Mouse (Mus musculus) hindbrain, embryonic 14.5 days (tissue): Measurements from ENCODE around the gene Ifitm10. TPM values are rescaled to one million over a fixed set of nuclear protein-coding genes. Genes with fewer than 3 reads are reported as not detected.

Source experiments
- ATAC-seq: fragments of 200-750 bp; cut with Nextera tagmentation; 2 replicates; pipeline ENCODE4 v1.8.0; 2017; ENCODE audit warnings: moderate number of reproducible peaks, mild to moderate bottlenecking, moderate TSS enrichment, moderate library complexity; ENCODE audit not compliant: low FRiP score
- DNase-seq: peaks from one replicate; pipeline ENCODE4 v3.0.0-alpha.2; 2015; ENCODE audit warnings: low spot score
- H3K27ac ChIP-seq: fragments of 300-500 bp; sonication (generic); 2 replicates; pipeline ENCODE4 v1.5.1; 2014; ENCODE audit warnings: mild to moderate bottlenecking, moderate library complexity
- H3K27me3 ChIP-seq: fragments of 300-500 bp; sonication (generic); 2 replicates; pipeline ENCODE4 v1.6.1; 2014; ENCODE audit warnings: mild to moderate bottlenecking, low read length, mixed read lengths; ENCODE audit not compliant: control insufficient read depth, insufficient read depth
- H3K36me3 ChIP-seq: fragments of 300-500 bp; sonication (generic); replicated peaks from 2 replicates; pipeline ENCODE4 v1.6.1; 2014; ENCODE audit not compliant: control insufficient read depth, insufficient read depth
- H3K4me1 ChIP-seq: fragments of 300-500 bp; sonication (generic); replicated peaks from 2 replicates; pipeline ENCODE4 v1.6.1; 2014; ENCODE audit warnings: antibody characterized with exemption, low read length, mixed read lengths; ENCODE audit not compliant: control insufficient read depth, insufficient read depth
- H3K4me2 ChIP-seq: fragments of 300-500 bp; sonication (generic); replicated peaks from 2 replicates; pipeline ENCODE4 v1.6.1; 2014; ENCODE audit warnings: mild to moderate bottlenecking, moderate library complexity
- H3K4me3 ChIP-seq: fragments of 300-500 bp; sonication (generic); replicated peaks from 2 replicates; pipeline ENCODE4 v1.5.1; 2014; ENCODE audit warnings: mild to moderate bottlenecking, low read length
- H3K9ac ChIP-seq: fragments of 300-500 bp; sonication (generic); 2 replicates; pipeline ENCODE4 v1.6.1; 2014
- H3K9me3 ChIP-seq: fragments of 300-500 bp; sonication (generic); 2 replicates; pipeline ENCODE4 v1.6.1; 2016; ENCODE audit warnings: low read length; ENCODE audit not compliant: control insufficient read depth
- WGBS: fragments of 180-500 bp; shearing (Covaris S2); extraction: QIAGEN DNeasy Blood & Tissue Kit; methylation state at CpG from one replicate; pipeline ENCODE4 v1.1.7; 2014; 5-methylcytosine and 5-hydroxymethylcytosine counted together
- polyA plus RNA-seq: library from polyadenylated mRNA; unstranded; fragments of >200 nt; fragmentation: Nextera tagmentation; extraction: Ambion mirVana; gene quantifications from 2 replicates; pipeline ENCODE4 v1.2.1, GENCODE M21; 2014

The Ifitm10 gene
- polyA plus RNA-seq, 1 experiment from 2014 or later, result 7.3 TPM

DNA sequence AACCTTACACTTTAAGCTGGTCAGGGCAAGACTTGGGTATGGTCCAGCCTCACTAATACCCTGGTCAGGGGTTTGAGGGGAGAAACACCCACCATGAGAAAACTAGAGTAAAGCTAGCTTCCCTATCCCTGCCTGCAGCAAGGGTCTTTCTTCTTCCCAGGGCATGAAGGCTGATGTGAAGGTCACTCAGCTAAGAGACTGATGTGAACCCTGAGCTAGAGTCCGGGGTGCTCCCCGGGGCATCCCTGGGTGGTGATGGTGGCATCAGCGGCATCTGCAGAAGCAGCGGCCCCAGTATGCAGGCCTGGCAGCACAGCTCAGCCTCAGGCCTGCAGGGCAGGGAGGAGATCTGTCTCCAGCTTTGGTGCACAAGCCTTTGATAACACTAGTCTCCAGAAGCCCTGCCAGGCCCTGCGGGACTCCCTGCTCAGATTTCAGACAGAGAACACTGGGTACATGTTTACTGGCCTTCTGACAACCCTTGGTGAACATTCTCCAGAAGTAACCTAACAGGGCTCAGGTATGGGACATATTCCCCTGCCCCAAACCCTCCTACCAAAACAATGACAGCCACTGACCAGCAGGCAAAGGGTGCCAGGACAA is 961 bp upstream of the Ifitm10 start:
- WGBS, result 91% methylated on average over 5 of the region's 5 CpGs
- no peak for DNase-seq
- Histone ChIP-seq H3K9me3 (no peaks in the 10 kb centered on the region), H3K36me3 (peaks cover 45% of the 10 kb centered on the region), H3K9ac (no peak overlapping the region), H3K27me3 (peaks cover 35% of the 10 kb centered on the region), H3K4me3 (no peak overlapping the region), H3K4me1 (peaks cover 11% of the 10 kb centered on the region), H3K27ac (no peak overlapping the region), H3K4me2 (no peak overlapping the region)
- ATAC-seq, result no peak

DNA sequence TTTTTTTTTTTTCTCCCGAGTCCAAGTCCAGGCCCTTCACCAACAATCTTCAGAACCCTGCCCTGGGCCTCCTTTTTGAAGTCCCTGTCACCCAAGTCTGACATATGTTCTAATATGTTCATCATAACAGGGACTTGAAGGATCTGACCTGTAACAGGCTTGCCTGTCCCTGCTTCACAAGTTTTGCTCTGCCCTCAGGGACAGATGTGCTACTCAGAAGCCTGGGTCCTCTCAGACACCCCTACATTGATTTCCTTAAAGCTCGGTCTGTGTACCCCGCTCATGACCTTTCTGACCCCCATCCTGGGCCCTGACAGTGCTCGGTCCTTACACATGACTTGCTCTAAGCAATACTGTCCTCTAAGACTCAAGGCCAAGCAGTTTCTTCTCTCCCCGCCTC is 514 bp downstream of the Ifitm10 start:
- no peak overlapping the region for H3K9ac ChIP-seq
- WGBS, result 78% methylated on average over 5 of the region's 5 CpGs
- H3K27me3 ChIP-seq, result peaks cover 35% of the 10 kb centered on the region
- H3K4me1 ChIP-seq, result peaks cover 11% of the 10 kb centered on the region
- H3K9me3 ChIP-seq, result no peaks in the 10 kb centered on the region
- H3K27ac ChIP-seq, result no peak overlapping the region
- DNase-seq, result no peak
- H3K4me3 ChIP-seq, result no peak overlapping the region
- H3K4me2 ChIP-seq, result no peak overlapping the region
- peaks cover 30% of the 10 kb centered on the region for H3K36me3 ChIP-seq
- no peak for ATAC-seq

DNA sequence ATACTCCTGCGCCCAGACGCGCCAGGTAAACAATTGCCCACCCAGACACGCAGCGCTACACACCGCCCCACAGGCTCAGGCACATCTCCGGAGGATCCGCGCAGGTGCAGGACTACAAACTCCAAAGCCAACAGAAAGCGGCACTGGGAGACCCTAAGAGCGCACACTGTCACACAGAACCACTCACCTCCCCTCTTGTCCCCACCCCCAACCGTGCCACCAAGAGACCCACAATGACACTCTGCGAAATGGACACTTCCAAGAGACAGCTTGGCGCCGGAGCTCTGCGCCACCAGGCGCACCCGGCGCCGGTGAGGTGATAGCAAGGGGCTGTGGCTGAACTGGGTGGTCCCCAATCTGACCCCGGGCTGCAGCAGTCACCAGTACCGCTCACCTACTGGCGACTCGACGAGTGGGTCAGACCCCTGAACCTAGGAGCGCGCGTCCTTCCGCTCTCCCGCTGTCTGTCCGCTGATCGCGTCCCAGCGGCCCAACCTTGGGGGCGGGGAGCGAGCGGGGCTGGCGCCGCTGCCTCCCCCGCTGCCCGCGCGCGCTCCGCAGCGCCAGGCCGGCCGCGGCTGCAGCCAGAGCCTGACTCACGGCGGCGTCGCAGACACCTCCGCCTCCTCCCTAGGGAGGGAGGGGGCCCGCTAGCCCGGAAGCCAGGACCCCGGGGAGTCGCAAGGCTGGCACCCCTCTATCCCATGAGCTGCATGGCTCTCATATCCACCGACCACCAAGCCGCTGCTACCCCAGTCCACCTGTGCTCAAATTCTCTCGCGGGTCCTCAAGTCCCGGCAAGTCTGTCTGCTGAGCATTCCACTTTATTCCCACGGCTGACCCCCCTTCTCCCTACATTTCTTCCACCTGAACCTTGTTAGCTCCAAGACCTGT is 1.5 kb downstream of the Ifitm10 start:
- DNase-seq (no peak), ATAC-seq (peak; percentile 43; the same call in 1 of the 2 replicates)
- WGBS, result 3% methylated on average over 60 of the region's 64 CpGs

DNA sequence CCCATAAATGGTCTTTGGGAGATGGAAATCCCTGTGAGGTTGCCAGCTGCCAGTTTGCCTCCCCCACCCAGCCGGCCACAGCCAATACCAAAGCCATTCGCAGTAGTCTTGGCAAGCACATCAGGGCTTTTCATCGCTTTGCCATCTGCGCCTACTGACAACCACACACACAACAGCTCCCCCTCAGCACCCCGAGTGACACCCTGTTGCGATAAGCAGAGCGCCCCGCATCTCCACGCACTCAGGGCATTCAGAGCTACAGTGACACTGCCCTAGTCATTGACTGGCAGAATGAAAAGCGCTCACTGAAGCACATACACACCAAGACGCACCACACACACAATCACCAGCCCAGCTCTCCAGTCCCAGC is 2.2 kb downstream of the Ifitm10 start:
- Histone ChIP-seq H3K4me2 (peak overlapping the region; percentile 68), H3K9me3 (no peaks in the 10 kb centered on the region), H3K4me3 (peak overlapping the region; percentile 45), H3K36me3 (peaks cover 14% of the 10 kb centered on the region), H3K27me3 (peaks cover 35% of the 10 kb centered on the region), H3K9ac (peak overlapping the region; percentile 44), H3K27ac (no peak overlapping the region), H3K4me1 (peaks cover 11% of the 10 kb centered on the region)
- no peak for ATAC-seq
- no peak for DNase-seq
- WGBS, result 29% methylated on average over 11 of the region's 11 CpGs

More for the DNA sequence above, 1.5 kb downstream of the Ifitm10 start:
- H3K4me3 ChIP-seq, result peak overlapping the region; percentile 45
- peak overlapping the region; percentile 44 for H3K9ac ChIP-seq
- H3K27me3 ChIP-seq, result peaks cover 35% of the 10 kb centered on the region
- H3K9me3 ChIP-seq, result no peaks in the 10 kb centered on the region
- peaks cover 11% of the 10 kb centered on the region for H3K4me1 ChIP-seq
- no peak overlapping the region for H3K27ac ChIP-seq
- peak overlapping the region; percentile 68 for H3K4me2 ChIP-seq
- peaks cover 20% of the 10 kb centered on the region for H3K36me3 ChIP-seq

DNA sequence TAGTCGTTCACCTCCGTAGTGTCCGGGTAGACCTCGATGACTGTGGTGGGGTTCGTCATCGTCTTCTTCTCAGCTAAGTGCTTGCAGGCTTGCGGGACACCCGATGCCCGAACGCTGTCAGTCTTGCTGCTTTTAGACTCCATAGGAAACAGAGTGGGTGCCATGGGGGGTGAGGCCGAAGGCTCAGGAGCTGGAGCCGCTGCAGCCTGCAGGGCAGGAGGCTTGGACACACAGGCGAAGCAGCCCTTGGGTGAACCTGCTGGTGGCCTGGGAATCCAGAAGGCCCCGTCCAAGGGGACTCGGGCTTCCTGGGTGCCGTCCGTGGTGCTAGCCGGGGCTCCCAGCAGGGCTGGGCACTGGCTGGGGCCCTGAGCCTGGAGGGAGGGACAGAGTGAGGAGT is 2.6 kb downstream of the Ifitm10 start:
- no peak for ATAC-seq
- H3K27ac ChIP-seq, result no peak overlapping the region
- peaks cover 10% of the 10 kb centered on the region for H3K36me3 ChIP-seq
- no peak for DNase-seq
- WGBS, result 83% methylated on average over 18 of the region's 18 CpGs
- H3K27me3 ChIP-seq, result peaks cover 35% of the 10 kb centered on the region
- H3K9me3 ChIP-seq, result no peaks in the 10 kb centered on the region
- peaks cover 11% of the 10 kb centered on the region for H3K4me1 ChIP-seq
- 0 out of 2 replicates have a peak overlapping the region, but pooled peaks have one; percentile 45 for H3K4me3 ChIP-seq
- no peak overlapping the region for H3K9ac ChIP-seq
- H3K4me2 ChIP-seq, result peak overlapping the region; percentile 68

DNA sequence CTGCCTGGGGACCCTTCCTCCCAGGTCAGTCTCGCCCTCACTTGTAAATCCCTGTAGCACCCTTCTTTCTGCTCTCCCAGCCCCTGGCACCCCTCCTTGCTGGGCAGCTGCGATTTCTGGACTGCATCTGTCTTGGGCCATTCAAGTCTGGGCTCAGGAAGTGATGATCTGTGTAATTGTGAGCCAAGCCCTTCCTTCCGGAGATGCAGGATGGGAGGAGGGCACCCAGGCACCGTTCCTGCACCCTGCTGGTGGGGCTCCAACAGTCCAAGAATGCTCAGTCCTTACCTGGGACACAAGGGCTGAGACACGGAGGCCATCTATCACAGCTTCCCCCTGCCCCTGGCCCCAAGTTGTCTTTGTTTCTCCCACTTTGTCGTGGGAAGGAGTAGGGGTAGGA is 3.7 kb downstream of the Ifitm10 start:
- Histone ChIP-seq H3K9ac (no peak overlapping the region), H3K27ac (no peak overlapping the region), H3K27me3 (peaks cover 35% of the 10 kb centered on the region), H3K4me1 (peaks cover 11% of the 10 kb centered on the region), H3K9me3 (no peaks in the 10 kb centered on the region), H3K4me3 (no peak overlapping the region), H3K36me3 (no peaks in the 10 kb centered on the region; the same call in 1 of the 2 replicates), H3K4me2 (no peak overlapping the region)
- 73% methylated on average over 6 of the region's 6 CpGs for WGBS
- ATAC-seq (no peak), DNase-seq (no peak)

DNA sequence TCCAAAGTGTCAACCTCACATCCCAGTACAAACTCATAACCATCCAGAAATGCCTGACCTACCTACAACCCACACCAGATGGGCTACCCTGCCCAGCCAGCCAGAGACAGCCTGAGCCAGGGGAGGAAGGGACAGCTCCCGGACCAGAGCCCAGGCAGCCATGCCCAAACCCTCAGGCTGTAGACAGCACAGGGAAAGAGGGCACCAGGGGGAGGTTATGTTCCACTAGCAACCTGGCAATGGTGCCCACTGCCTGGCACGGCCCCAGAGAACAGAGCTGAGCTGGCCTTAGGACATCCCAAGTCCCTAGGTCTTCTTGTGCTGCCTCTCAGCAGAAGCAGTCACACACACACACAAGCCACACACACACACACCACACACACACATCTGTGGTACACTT is 4.7 kb downstream of the Ifitm10 start:
- Histone ChIP-seq H3K9ac (no peak overlapping the region), H3K36me3 (no peaks in the 10 kb centered on the region), H3K27me3 (peaks cover 35% of the 10 kb centered on the region), H3K4me3 (no peak overlapping the region), H3K27ac (no peak overlapping the region), H3K9me3 (no peaks in the 10 kb centered on the region), H3K4me2 (no peak overlapping the region), H3K4me1 (peaks cover 11% of the 10 kb centered on the region)
- WGBS, result 88% methylated on average over 2 of the region's 2 CpGs
- ATAC-seq (no peak), DNase-seq (no peak)

DNA sequence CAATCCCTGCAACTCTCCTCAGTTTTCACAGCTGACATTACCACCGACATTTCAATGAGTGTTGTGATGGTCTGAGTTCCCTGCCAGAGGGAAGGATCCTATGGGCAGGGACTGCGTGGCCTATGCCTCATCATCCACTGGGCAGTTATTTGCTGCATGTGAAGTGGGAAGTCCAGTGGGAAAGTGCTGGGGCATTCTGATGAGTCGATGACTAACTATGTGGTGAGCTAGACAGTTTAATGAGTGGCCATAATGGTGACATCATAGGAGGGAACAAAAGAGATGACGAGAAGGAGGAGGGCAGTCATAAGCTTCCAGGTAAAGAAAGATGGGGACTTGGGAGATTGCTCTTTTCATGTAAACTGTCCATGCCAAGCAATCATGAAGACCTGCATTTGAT is 10.4 kb downstream of the Ifitm10 start:
- H3K9me3 ChIP-seq, result no peaks in the 10 kb centered on the region
- H3K27ac ChIP-seq, result no peak overlapping the region
- 81% methylated on average over 4 of the region's 4 CpGs for WGBS
- DNase-seq (no peak), ATAC-seq (no peak)
- no peak overlapping the region for H3K9ac ChIP-seq
- no peak overlapping the region for H3K4me2 ChIP-seq
- no peaks in the 10 kb centered on the region for H3K27me3 ChIP-seq
- no peaks in the 10 kb centered on the region for H3K4me1 ChIP-seq
- H3K4me3 ChIP-seq, result no peak overlapping the region
- no peaks in the 10 kb centered on the region for H3K36me3 ChIP-seq

DNA sequence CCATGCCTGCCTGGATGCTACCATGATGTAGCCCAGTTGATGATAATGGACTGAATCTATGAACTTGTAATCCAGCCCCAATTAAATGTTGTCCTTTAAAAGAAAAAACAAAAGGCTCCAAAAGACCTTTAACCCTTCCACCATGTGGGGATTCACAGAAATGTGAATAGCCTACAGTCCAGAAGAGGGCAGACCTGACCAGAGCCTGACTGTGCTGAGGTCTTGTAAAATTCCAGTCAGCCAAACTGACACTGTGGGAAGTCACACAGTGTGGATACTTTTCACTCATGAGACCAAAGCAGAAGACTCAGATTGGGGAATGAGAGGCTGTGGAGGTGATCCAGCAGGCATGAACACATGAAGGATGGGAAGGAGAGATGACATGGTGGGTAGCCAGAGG is 12.8 kb downstream of the Ifitm10 start:
- no peaks in the 10 kb centered on the region for H3K36me3 ChIP-seq
- no peak for DNase-seq
- H3K9ac ChIP-seq, result no peak overlapping the region
- H3K4me1 ChIP-seq, result no peaks in the 10 kb centered on the region
- no peak overlapping the region for H3K4me2 ChIP-seq
- H3K27me3 ChIP-seq, result no peaks in the 10 kb centered on the region
- H3K27ac ChIP-seq, result no peak overlapping the region
- ATAC-seq, result no peak
- no peaks in the 10 kb centered on the region for H3K9me3 ChIP-seq
- no peak overlapping the region for H3K4me3 ChIP-seq
